Mouse (Mus musculus): ENCODE measurements around the gene Eif3i. TPM values are rescaled to one million over a fixed set of nuclear protein-coding genes. Genes with fewer than 3 reads are reported as not detected.

Eif3i gene
- polyA plus RNA-seq, 2 experiments: 201 to 223 TPM

DNA sequence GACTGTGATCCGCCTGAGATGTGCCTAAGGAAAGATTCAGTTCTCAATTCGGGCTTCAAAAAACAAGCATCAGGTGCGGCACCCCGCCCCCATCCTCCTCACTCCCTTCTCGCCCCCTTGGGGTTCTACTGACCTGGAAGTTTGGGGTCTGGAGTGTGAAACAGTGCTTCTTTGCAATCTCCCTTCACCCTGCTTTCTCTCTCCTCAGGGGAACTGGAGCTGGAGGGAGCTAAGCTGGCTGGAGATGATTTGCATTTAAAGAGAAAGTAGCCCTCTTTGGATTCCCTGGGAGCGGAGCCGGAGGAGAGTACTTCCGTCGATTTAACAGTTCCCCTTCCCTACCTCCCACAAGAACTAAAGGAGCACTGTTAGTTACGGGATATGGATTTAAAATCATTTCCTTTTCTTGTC, 23.2 kb upstream of the Eif3i start, which contains the start of gene Ccdc28b:
Gene Ccdc28b (minus strand): TSS at position 267 of the 411 bp plus-strand sequence.
- Histone ChIP-seq H3K4me1 (replicated peaks; ENCODE audit: control insufficient read depth in 2 of 2, insufficient read depth in 2 of 2, low read length in 1 of 2) (peaks cover 20 to 25% of the 10 kb centered on the region in 2 experiments), H3K4me3 (ENCODE audit: insufficient read depth in 1 of 2, low read depth in 2 of 2, low read length in 2 of 2) (peak within 1 kb of the TSS; percentile 74 to 77), H3K4me2 (ENCODE audit: low read depth) (peak within 1 kb of the TSS; percentile 97), H3K27ac (peak within 1 kb of the TSS; percentile 79), H3K27me3 (ENCODE audit: control insufficient read depth, insufficient read depth, low read length) (no peaks in the 10 kb centered on the region), H3K9ac (replicated peaks) (peak within 1 kb of the TSS; percentile 87), H3K36me3 (replicated peaks; ENCODE audit: control insufficient read depth, insufficient read depth, low read depth) (peaks cover 20% of the 10 kb centered on the region), H3K9me3 (ENCODE audit: control insufficient read depth, low read length) (no peaks in the 10 kb centered on the region)
- TF ChIP-seq EP300 (IDR thresholded peaks at IDR 0.05; ENCODE audit: low read depth): no peak
- TF ChIP-seq CTCF (IDR thresholded peaks at IDR 0.05; ENCODE audit: low read depth): no peak
- ATAC-seq (ENCODE audit: insufficient read depth) (peak; percentile 21), DNase-seq (ENCODE audit: low read depth in 3 of 3, low spot score in 3 of 3) (peak in 1 of 3 experiments; percentile 35)
- under 1% methylated on average over 10 of the region's 10 CpGs for WGBS (ENCODE audit: insufficient replicate concordance)

DNA sequence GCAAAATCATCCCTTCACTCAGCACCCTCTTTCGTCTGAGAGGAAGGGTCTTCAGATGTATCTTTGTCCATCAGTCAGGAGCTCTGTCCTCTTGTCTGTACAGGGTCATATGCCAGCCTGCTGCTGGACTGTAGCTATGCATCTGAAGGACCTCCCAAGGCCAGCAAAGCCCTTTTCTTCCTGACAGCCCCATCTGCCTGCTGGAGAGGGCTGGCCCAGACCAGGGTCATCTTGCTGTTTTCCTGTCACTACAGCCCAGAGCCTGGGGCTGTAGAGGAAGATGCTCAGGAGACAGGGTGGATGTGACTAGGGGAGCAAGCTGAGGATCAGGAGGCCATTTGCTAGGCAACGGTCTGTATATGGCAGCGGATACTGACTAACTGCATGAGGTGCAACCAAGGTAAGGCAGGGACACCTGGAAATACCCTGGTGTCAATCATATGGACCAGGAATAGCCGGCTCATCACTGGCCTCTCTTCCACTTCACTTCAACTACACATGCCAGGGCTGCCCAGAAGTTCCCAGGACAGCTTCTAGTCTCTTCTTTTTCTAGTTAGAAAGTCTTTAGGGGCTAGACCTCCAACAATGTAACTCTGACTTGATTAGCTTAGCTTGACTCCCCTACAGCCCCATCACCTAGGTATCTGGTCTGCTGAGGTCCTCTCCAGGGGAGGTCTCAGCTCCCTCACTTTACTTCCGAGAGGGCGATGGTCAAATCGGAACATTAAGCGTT, 22.5 kb upstream of the Eif3i start:
- H3K4me2 ChIP-seq (ENCODE audit: low read depth): peak overlapping the region; percentile 97
- peaks cover 25 to 30% of the 10 kb centered on the region in 2 experiments for H3K4me1 ChIP-seq (replicated peaks; ENCODE audit: control insufficient read depth in 2 of 2, insufficient read depth in 2 of 2, low read length in 1 of 2)
- peak overlapping the region; percentile 74 to 77 for H3K4me3 ChIP-seq (ENCODE audit: insufficient read depth in 1 of 2, low read depth in 2 of 2, low read length in 2 of 2)
- DNase-seq (ENCODE audit: low read depth in 3 of 3, low spot score in 3 of 3) (no peak), ATAC-seq (ENCODE audit: insufficient read depth) (no peak)
- H3K27me3 ChIP-seq (ENCODE audit: control insufficient read depth, insufficient read depth, low read length): no peaks in the 10 kb centered on the region
- no peaks in the 10 kb centered on the region for H3K9me3 ChIP-seq (ENCODE audit: control insufficient read depth, low read length)
- peak overlapping the region; percentile 79; the same call in 1 of the 2 replicates for H3K27ac ChIP-seq
- H3K9ac ChIP-seq (replicated peaks): peak overlapping the region; percentile 87
- peaks cover 13% of the 10 kb centered on the region for H3K36me3 ChIP-seq (replicated peaks; ENCODE audit: control insufficient read depth, insufficient read depth, low read depth)
- TF ChIP-seq CTCF (IDR thresholded peaks at IDR 0.05; ENCODE audit: low read depth): no peak
- no peak for TF ChIP-seq EP300 (IDR thresholded peaks at IDR 0.05; ENCODE audit: low read depth)
- 28% methylated on average over 8 of the region's 8 CpGs for WGBS (ENCODE audit: insufficient replicate concordance)

DNA sequence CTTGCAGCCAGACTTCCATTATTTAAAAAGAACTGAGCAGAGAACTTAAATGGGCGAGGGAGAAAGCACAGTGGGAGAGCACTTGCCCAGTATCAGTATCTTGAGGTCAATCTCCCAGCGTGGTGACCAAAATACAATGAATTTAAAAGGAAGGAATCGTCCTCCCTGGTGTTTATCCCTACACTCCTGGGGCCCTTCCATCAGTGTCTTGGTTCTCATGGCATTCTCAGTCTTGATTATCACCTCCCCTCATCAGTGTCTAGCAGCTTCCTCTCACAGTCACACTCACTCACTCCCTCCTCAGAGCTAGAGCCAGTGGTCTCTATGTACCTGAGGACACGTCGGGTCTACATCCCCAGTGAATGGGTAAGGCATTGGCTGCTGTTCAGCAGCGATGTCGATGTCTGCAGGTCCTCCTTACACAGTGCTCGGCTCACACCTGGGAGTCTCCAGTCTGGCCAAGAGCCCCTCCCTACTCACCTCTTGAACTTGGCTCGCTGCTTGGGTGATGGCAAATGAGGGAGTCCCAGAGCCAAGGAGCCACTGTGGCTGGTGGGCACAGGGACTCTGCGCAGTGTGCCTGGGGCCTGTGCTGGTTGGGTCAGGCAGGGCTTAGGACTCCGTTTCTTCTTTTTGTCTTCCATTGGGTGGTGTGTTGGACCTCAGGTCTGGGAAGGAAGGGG, 21.8 kb upstream of the Eif3i start:
- WGBS (ENCODE audit: insufficient replicate concordance): 74% methylated on average over 11 of the region's 11 CpGs
- peaks cover 7% of the 10 kb centered on the region for H3K36me3 ChIP-seq (replicated peaks; ENCODE audit: control insufficient read depth, insufficient read depth, low read depth)
- no peak overlapping the region for H3K9ac ChIP-seq (replicated peaks)
- ATAC-seq (ENCODE audit: insufficient read depth): no peak
- no peak overlapping the region for H3K4me3 ChIP-seq (ENCODE audit: insufficient read depth in 1 of 2, low read depth in 2 of 2, low read length in 2 of 2)
- no peak for DNase-seq (ENCODE audit: low read depth in 3 of 3, low spot score in 3 of 3)
- peak overlapping the region; percentile 97; the same call in 1 of the 2 replicates for H3K4me2 ChIP-seq (ENCODE audit: low read depth)
- no peak overlapping the region for H3K27ac ChIP-seq
- no peak for TF ChIP-seq EP300 (IDR thresholded peaks at IDR 0.05; ENCODE audit: low read depth)
- no peak for TF ChIP-seq CTCF (IDR thresholded peaks at IDR 0.05; ENCODE audit: low read depth)
- H3K9me3 ChIP-seq (ENCODE audit: control insufficient read depth, low read length): no peaks in the 10 kb centered on the region
- peaks cover 25 to 30% of the 10 kb centered on the region in 2 experiments for H3K4me1 ChIP-seq (replicated peaks; ENCODE audit: control insufficient read depth in 2 of 2, insufficient read depth in 2 of 2, low read length in 1 of 2)
- H3K27me3 ChIP-seq (ENCODE audit: control insufficient read depth, insufficient read depth, low read length): no peaks in the 10 kb centered on the region

DNA sequence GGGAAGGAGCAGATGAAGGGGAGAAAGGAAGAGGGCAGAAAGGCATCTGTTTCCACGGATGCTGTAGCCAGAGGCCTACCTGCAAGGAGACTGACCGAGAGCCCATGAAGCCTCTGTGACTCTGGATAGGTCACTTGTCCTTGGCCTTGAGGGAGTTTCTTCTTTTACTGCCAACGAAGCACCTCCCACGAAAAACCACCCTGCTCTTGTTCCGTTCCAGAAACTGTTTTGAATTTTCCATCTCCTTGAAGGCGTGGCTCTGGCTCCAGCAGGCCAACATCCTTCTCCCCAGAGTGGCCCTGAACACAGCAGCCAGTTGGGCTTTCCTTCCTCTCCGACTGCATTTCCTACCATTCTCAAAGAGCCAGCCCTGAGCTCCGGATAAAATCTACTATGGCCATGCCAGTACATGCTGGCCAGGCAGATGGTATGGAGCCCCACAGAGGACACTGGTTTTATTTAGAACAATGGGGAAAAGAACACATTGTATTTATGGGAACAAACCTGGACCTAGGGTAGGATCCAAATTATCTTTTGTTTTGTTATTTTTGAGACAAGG, 20.9 kb upstream of the Eif3i start:
- WGBS (ENCODE audit: insufficient replicate concordance): 71% methylated on average over 8 of the region's 8 CpGs
- ATAC-seq (ENCODE audit: insufficient read depth): no peak
- H3K4me1 ChIP-seq (replicated peaks; ENCODE audit: control insufficient read depth in 2 of 2, insufficient read depth in 2 of 2, low read length in 1 of 2): peaks cover 25 to 30% of the 10 kb centered on the region in 2 experiments
- no peak overlapping the region for H3K27ac ChIP-seq
- no peak overlapping the region for H3K4me3 ChIP-seq (ENCODE audit: insufficient read depth in 1 of 2, low read depth in 2 of 2, low read length in 2 of 2)
- no peak overlapping the region for H3K4me2 ChIP-seq (ENCODE audit: low read depth)
- no peak for DNase-seq (ENCODE audit: low read depth in 3 of 3, low spot score in 3 of 3)
- H3K9me3 ChIP-seq (ENCODE audit: control insufficient read depth, low read length): no peaks in the 10 kb centered on the region
- H3K36me3 ChIP-seq (replicated peaks; ENCODE audit: control insufficient read depth, insufficient read depth, low read depth): no peaks in the 10 kb centered on the region; the same call in 1 of the 2 replicates
- TF ChIP-seq CTCF (IDR thresholded peaks at IDR 0.05; ENCODE audit: low read depth) (no peak), EP300 (IDR thresholded peaks at IDR 0.05; ENCODE audit: low read depth) (no peak)
- no peaks in the 10 kb centered on the region for H3K27me3 ChIP-seq (ENCODE audit: control insufficient read depth, insufficient read depth, low read length)
- no peak overlapping the region for H3K9ac ChIP-seq (replicated peaks)

Data from liver, embryonic 14.5 days (tissue).